Mouse (Mus musculus) C2C12 (cell line): Measurements from ENCODE around the gene Uqcc3.

Experiments used
- CEBPB ChIP-seq: IDR thresholded peaks from one replicate; pipeline ENCODE4 v1.6.1; 2011; ENCODE audit warnings: low read depth, mild to moderate bottlenecking, control low read depth, moderate library complexity
- CTCF ChIP-seq: IDR thresholded peaks from one replicate; pipeline ENCODE4 v1.5.1; 2011; ENCODE audit not compliant: control insufficient read depth, insufficient read depth, insufficient read length

- TF ChIP-seq CEBPB (no peak), CTCF (no peak)
These were observed 6.3 kb upstream of the Uqcc3 start for GRCm38 (mm10) chr19:8886916-8887584.
